Mouse (Mus musculus) right cerebral cortex, postnatal 10 days (tissue): ENCODE measurements around the gene Trim31.

Experiments used
- DNase-seq, 2 experiments: peaks; one replicate each; pipeline ENCODE4 v3.0.0; 2021; ENCODE audit warnings: low spot score in 2 of 2

Gene Trim31

DNA sequence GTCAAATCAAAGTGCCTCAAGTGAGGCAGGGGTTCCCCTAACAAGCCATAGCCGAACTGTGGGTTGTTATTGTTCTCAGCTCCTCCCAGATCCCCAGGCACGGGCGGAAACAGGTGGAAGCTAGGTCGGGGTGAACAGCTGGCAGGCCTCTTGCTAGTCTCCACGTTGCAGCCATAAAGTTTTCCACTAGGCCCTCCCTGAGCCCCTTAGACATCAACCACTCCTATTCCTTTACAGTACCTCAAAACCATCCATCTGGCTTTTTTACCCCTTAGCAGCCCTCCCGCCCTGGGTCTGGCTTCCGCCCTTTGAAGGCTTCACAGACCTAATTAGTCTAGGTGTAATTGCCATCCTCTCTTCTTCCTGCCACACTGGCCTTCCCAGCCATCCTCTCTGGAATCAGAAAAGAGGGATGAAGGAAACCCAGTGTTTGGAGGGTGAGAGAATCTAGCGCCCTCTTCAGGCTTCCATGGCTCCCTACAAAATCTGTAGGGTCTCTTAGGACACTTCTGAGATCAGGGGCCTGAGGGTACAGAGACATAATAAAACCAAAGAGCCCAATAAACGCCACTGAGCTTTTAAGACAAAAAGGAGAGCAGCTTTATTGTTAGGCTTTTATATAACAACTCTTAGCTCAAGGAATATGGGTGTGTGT lies 46.3 kb downstream of the Trim31 start:
- DNase-seq = no peak

DNA sequence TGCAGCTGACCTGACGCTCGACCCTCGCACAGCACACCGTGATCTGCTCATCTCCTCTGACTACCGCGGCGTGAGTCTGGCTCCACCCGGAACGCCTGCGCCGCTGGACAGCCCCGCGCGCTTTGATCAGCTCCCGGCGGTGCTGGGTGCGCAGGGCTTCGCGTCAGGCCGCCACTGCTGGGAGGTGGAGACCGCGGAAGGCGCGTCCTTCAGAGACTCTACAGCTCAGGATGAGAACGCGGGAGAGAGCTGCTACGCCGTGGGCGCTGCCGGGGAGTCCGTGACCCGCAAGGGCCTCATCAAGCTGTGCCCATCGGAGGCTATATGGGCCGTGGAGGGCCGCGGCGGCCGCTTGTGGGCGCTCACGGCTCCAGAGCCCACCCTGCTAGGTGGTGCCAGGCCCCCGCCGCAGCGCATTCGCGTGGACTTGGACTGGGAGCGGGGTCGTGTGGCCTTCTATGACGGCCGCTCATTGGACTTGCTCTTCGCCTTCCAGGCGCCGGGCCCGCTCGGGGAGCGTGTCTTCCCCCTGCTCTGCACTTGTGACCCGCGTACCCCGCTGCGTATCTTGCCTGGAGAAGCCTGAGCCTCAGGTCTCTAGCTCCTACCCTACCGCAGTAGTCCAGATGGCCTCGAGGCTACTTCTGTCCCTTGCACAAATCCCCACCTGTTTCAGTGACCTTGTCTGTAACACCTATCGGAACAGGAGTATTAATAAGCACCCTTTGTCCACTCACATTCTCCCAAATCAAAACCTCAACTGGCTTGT lies 49.3 kb downstream of the Trim31 start:
- peak; percentile 72 for DNase-seq

- no peak for DNase-seq
Observed at GRCm38 (mm10) chr17:36948286-36948685, 50.4 kb downstream of the Trim31 start.

GRCm38 (mm10) chr17:36949265-36949664 lies 51.3 kb downstream of the Trim31 start:
- no peak for DNase-seq

- peak; percentile 98 for DNase-seq
Observed at GRCm38 (mm10) chr17:36950981-36951947, 53.3 kb downstream of the Trim31 start, which contains the start of gene Ppp1r11. Gene Ppp1r11 (minus strand): TSS chr17:36951741.

DNA sequence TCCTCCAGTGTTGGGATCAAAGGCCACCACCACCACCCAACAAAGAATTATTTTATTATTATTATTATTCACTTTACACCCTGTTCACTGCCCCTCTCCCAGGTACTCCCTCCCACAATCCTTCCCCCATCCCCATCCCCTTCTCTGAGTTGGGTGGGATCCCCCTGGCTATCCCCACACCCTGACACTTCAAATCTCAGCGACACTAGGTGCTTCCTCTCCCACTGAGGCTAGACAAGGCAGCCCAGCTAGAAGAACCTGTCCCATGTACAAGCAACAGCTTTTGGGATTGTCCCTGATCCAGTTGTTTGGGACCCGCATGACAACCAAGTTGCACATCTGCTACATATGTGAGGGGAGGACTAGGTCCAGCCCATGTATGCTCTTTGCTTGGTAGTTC lies 54.7 kb downstream of the Trim31 start:
- peak in 1 of 2 experiments; percentile 26 for DNase-seq

- no peak for DNase-seq
Observed at GRCm38 (mm10) chr17:36953062-36953461, 55.1 kb downstream of the Trim31 start.

DNA sequence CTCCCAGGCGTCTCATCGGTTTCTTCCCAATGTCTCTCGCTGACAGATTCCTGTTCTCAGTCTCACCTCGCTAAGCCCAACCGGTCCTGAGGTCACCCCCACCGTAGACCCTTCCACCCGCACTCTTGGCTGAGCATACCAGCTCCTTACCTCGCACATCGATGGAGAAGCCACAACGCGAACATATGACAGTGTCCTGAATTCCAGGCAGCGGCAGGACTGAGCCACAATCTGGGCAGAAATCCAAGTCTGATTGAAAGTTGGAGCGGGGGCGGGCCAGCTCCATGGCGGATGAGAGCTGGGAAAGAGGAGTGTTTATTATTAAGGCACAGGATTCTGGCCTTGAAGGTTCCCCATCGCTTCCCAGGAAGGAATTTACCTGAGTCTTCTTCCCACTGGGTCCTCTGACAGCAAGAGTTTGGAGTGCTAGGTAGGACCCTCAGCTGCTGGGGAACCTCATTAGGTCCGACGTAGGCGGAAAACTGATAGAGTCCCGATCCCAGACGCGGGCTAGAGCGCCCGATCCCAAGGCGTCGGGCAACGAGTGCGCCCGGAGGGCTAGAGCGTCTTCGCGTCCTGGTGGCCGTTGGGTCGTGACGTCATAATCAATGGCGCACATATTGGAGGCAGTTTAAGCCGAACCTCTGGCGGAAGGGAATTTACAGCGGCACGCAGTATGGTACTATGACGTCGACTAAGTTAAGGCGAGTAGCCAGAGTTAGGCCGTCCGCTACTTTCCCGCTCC lies 60.3 kb downstream of the Trim31 start, which contains the start of the genes Znrd1 and Znrd1as:
TSS of gene Znrd1 (minus strand) at position 561 of the 745 bp plus-strand sequence.
TSS of gene Znrd1as (plus strand) at position 594 of the 745 bp plus-strand sequence.
- peak; percentile 97 to 98 for DNase-seq

DNA sequence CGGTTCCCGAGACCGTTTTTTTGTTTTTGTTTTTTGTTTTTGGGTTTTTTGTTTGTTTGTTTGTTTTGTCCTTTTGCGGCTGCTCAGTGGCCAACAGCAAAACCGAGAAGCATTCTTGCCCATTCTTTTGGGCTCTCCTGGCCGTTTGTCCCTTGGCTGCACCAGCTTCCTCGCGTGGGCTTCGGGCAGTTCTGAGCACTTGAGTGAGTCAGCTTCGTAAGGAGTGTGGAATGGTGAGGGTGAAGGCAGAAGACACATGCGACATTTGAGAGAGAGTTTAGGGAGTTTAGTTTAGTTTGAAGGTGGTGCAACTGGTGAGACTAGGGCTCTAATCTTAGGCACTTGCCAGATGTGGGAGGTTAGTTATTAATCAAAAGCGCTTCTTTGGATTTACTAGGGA lies 61.0 kb downstream of the Trim31 start:
- DNase-seq = no peak
